Mouse (Mus musculus) embryonic fibroblast, embryonic 13.5 days (primary cell): ENCODE results near the gene Cd300ld5.

Experiments
- CTCF ChIP-seq: IDR thresholded peaks from 2 replicates; pipeline ENCODE4 v1.5.1; 2011; ENCODE audit warnings: mild to moderate bottlenecking, control low read depth, low read length, moderate library complexity, borderline replicate concordance; ENCODE audit not compliant: insufficient read depth
- POLR2A ChIP-seq: IDR thresholded peaks from 2 replicates; pipeline ENCODE4 v1.6.1; 2011; ENCODE audit warnings: low read depth, mild to moderate bottlenecking, control low read depth, low read length, moderate library complexity

- TF ChIP-seq CTCF (no peak), POLR2A (no peak)
Observed at GRCm38 (mm10) chr11:115058701-115059100, 21.1 kb upstream of the Cd300ld5 start.
